Mouse (Mus musculus) large intestine, adult 2 months (tissue): ENCODE data around the gene Gm21149. TPM values are rescaled to one million over a fixed set of nuclear protein-coding genes. Genes with fewer than 3 reads are reported as not detected.
"Not testable (repeated sequence)": the region's sequence is repeated elsewhere in the genome, so short reads cannot be mapped to it uniquely, and the experiment has no call there.

Experiments used
- DNase-seq: peaks from one replicate; pipeline ENCODE4 v3.0.0-alpha.2; 2012; ENCODE audit warnings: low read depth, low spot score
- WGBS: fragments of 180-500 bp; shearing (Covaris S2); methylation state at CpG from one replicate; pipeline ENCODE4 v1.1.7; 2018; 5-methylcytosine and 5-hydroxymethylcytosine counted together
- polyA plus RNA-seq: library from polyadenylated mRNA; depleted of rRNA; stranded (reverse); fragments of >200 nt; gene quantifications from 2 replicates; pipeline ENCODE4 v1.2.3, GENCODE M21; 2012; rRNA removed

The Gm21149 gene
- polyA plus RNA-seq, 1 experiment, result not detected

- not testable (repeated sequence) for DNase-seq
- 59% methylated on average over 6 of the region's 6 CpGs for WGBS
Measured at GRCm38 (mm10) chr5:15467768-15468167, 8.6 kb downstream of the Gm21149 start.

- WGBS, result 51% methylated on average over 1 of the region's 1 CpGs
- DNase-seq, result not testable (repeated sequence)
Measured at GRCm38 (mm10) chr5:15466218-15466617, 10.1 kb downstream of the Gm21149 start.

- 45% methylated on average over 2 of the region's 2 CpGs for WGBS
- DNase-seq, result not testable (repeated sequence)
Measured at GRCm38 (mm10) chr5:15463561-15463960, 12.8 kb downstream of the Gm21149 start.

GRCm38 (mm10) chr5:15461613-15462012, 14.7 kb downstream of the Gm21149 start:
- DNase-seq, result not testable (repeated sequence)
- WGBS, result 58% methylated on average over 8 of the region's 8 CpGs

GRCm38 (mm10) chr5:15457865-15458571, 18.3 kb downstream of the Gm21149 start:
- not testable (repeated sequence) for DNase-seq
- WGBS, result 78% methylated on average over 3 of the region's 5 CpGs

Other genes with a start within 250 kb of the Gm21149 start
- gene Gm21190, start 52.7 kb upstream of the Gm21149 start, polyA plus RNA-seq, result not detected in 2 replicates
- not detected in 2 replicates for gene Gm21083, start 100.8 kb upstream of the Gm21149 start, polyA plus RNA-seq
- gene Speer4d, start 142.5 kb upstream of the Gm21149 start, polyA plus RNA-seq, result not detected in 2 replicates
- gene 4930572O03Rik, start 180.5 kb upstream of the Gm21149 start, polyA plus RNA-seq, result not detected in 2 replicates
- gene Speer4c, start 237.7 kb upstream of the Gm21149 start, polyA plus RNA-seq, result not detected in 2 replicates